Mouse (Mus musculus): Measurements from ENCODE around the gene Efna1.

DNA sequence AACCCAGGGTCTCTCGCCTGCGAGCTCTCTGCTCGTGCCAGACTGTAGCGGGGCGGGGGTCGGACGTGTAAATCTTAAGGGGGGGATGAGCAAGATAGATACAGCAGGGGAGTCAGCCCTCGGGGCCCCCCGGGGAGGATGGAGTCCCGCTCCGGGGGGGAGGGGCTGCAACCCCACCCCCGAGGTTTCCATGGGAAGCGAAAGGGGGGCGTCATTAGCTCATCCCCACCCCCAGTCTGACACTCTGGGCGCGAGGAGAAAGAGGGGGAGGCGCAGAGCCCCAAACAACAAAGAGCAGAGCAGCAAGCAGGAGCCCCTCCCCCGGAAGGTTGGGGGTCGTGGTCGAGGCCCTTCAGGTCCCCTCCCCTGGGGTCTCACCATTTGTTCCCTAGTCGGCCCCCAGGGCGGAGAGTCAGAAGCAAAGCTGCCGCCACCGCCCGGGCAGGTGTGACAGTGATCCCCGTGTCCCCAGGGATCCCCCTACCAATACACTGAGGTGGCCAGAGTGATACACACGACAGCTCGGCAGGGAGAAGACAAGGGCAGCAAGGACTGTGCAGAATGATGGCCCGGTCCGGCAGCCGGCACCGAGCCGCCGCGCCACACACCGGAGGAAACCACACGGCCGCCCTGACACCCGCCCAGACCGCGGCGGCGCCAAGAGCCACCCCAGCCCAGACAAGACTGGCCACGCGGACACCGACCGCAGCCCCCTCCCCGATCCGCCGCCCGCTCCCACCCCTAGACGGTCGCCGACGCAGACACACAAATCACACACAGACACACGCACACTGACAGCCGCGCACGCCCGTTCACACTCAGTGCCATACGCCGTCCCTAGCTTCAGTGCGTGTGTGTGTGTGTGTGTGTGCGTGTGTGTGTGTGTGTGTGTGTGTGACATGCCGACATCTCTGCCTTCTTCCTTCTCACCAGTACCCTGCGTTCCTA is 40.5 kb upstream of the Efna1 start:
- TF ChIP-seq USF1 (IDR thresholded peaks at IDR 0.05; ENCODE audit: low read depth), result no peak
- TF ChIP-seq FOSL1 (IDR thresholded peaks at IDR 0.05; ENCODE audit: insufficient read depth, low read length, poor library complexity, severe bottlenecking), result no peak
- TF ChIP-seq CTCF (IDR thresholded peaks at IDR 0.05; ENCODE audit: control insufficient read depth, insufficient read depth, insufficient read length), result no peak
- no peak for TF ChIP-seq CEBPB (IDR thresholded peaks at IDR 0.05; ENCODE audit: low read depth)
